Mouse (Mus musculus): Measurements from ENCODE around the gene Cdk5. TPM values are rescaled to one million over a fixed set of nuclear protein-coding genes. Genes with fewer than 3 reads are reported as not detected.

The Cdk5 gene
- total RNA-seq, 2 experiments from 2014 or later, result 11.3 to 12.0 TPM

DNA sequence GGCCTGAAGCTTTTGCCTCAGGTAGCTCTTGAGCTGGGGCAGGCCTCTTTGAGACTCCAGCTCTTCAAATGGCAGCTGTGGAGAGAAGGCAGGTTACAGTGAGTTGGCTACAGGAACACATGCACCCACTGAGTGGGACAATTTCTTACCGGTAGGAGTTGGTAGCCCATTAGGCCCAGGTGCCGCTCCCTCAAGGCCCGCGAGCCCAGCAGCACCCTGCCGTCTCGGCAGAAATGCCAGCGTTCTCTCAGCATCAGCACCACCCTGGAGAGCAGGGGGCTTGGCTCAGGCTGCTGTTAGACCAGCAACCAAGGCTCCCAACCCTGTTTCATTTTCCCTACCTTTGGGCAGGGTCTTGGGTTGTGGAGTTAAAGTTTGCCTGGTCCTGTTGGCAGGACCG lies 17.9 kb upstream of the Cdk5 start:
- intact Hi-C loops (cut with DNase I), result no loop called here
- no peak for DNase-seq

DNA sequence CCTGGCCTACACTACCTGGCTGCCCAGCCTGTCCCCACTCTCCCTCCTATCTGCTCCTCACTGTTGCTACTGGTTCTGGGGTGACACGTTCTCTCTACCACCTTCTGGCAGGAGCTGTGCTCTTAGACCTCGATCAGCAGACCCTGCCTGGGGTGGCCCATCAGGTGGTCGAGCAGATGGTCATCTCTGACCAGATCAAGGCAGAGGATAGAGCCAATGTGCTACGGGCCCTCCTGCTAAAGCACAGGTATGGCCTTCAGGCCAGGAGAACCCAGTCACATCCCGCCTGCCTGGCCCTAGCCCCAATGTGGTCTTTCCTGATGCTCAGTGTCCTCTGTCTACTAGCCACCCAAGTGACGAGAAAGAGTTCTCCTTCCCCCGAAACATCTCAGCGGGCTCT lies 10.7 kb upstream of the Cdk5 start:
- intact Hi-C loops (cut with DNase I), result no loop called here
- no peak for DNase-seq

DNA sequence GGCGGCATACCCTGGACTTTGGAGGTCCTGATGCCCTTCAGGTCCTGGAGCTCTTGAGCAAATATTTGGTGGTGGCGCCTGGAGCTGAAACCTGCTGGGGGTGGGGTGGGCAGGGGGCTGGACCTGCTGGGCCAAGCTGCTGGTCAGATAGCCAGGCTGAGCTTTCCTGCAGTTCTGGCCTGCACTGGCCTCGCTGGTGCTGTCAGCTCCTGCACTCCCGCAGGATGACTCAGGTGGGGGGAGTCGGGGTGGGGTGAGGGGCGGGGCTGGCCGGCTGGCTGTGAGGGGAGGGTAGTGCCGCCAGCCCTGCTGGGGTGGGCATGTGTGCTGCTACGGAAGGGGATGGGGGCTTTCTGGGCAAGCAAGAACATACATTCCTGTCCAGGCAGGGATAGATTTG lies 5.3 kb upstream of the Cdk5 start:
- intact Hi-C loops (cut with DNase I), result no loop called here
- DNase-seq, result no peak

DNA sequence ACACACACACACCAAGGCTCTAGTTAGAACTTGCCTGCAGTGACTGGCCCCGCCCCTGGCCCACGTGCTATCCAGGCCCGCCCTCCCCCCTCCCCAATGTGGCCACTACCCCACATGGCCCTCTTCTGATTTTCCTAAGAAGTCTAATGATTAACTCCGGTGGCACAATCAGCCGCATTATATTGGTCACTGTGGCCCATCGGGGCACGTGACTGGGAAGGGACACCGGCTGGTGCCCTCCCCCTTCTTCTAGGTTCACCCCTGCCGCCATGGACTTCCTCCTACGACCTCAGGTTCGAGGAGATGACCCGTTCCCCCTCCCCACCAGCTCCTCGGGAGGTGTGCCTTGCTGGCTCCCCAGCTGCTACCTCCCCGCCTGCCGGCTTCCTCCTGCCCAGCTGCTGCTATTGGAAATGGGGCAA lies 4.7 kb upstream of the Cdk5 start:
- intact Hi-C loops (cut with DNase I), result loop anchor here (2.0 kb wide), 1 partner anchor 15 kb away; no protein-coding TSS in a partner anchor
- no peak for DNase-seq

DNA sequence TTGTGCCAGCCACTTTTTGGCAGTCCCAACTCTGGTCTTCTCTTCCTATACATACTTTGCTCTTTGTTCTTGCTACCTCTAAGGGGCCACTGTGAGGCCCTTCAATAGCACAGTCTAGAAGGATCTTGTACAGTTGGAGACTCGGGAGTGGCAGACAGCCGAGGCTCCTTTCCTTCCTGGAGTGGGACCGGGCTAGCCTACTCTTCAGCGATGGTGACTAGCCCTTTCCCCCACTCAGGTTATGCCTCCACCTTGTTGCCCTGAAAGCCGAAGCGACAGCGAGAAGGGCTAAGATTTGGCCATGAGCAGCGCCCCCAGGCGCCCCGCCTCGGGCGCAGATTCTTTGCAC lies 3.9 kb upstream of the Cdk5 start:
- intact Hi-C loops (cut with DNase I), result loop anchor here (2.0 kb wide), 1 partner anchor 16 kb away; no protein-coding TSS in a partner anchor
- DNase-seq, result no peak

DNA sequence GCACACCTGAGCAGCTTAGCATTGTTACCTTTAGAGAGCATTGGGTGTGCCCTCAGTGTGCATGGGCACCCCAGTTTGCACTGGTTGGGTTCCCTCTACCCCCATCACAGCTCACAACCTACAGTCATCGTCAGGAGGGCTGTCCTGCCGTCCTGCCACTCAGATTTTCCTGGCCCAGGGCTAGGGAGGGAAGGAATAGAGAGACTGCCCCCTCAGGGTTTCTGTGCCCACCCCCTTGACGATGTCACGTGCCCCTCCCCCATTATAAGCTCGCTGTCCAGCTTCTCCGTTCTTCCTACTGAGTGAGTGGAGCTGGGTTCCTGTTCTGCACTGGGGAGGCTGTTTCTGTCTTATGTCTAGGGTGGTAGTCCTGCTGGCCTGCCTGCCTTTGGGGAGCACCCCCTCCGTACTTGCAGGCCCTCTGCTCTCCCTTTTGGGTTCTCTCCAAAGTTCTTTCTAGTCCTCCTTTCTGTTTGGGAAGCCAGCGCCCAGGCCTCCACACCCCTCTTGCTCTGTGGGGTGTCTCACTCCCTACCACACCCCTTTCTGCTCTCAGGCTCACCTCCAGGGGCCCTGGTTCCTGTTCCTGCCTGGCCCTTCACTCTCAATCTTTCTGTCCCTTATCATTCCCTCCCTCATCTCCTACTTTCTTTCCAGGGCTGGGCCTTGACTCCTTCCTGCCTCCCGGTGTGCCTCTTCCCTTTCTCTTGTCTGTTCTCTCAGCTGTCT lies 3.4 kb upstream of the Cdk5 start:
- intact Hi-C loops (cut with DNase I), result loop anchor here (2.0 kb wide), 1 partner anchor 16 kb away; no protein-coding TSS in a partner anchor
- DNase-seq, result no peak

DNA sequence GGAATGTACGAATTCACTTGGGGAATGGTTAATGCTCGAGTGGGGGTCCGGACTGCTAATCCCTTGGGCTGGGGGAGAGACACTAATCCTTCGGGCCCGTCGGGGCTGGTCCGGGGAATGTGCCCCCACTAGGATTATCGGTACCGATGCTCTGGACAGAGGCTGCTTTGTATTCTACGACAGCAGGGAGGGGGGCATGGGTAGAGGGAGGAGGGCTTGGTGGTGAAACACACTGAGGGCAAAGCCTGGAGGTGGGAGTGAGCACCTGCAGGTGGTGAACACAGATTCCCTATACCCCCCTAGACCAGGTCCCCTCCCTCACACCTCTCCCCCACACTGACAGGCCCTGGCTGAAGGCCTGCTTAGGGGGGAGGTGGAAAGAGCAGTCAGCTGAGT lies 2.7 kb upstream of the Cdk5 start:
- intact Hi-C loops (cut with DNase I), result loop anchor here (2.0 kb wide), 1 partner anchor 17 kb away; no protein-coding TSS in a partner anchor
- no peak for DNase-seq

DNA sequence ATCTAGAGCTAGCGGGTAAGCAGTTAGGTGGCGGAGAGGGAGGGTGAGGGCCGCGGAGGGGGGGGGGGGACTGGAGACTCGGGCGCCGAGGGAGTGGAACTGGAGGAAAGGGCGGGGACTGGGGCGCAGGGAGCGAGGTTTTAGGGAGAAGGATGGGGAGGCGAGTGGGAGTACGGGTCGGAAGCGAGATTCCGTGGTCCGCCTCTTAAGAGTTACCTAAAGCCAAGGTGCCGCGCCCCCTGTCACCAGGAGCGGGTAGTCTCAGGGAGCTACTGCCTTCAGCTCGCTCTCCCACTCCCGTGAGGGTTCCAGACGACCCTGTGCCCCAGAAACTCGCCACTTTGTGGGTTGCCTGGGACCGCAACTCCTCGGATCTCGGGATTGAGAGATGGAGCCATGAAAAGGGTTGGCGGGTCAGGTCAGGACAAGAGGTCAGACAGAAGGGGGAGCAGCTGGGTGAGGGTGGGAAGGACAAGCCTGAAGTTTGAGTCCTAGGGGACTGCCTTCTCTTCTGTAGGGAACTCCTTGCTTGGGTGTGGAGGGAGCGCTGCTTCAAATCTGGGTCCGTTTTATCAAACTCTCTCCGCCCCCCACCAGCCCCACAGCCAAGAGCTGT lies 2.2 kb upstream of the Cdk5 start:
- intact Hi-C loops (cut with DNase I), result loop anchor here (2.0 kb wide), 1 partner anchor 17 kb away; no protein-coding TSS in a partner anchor

DNA sequence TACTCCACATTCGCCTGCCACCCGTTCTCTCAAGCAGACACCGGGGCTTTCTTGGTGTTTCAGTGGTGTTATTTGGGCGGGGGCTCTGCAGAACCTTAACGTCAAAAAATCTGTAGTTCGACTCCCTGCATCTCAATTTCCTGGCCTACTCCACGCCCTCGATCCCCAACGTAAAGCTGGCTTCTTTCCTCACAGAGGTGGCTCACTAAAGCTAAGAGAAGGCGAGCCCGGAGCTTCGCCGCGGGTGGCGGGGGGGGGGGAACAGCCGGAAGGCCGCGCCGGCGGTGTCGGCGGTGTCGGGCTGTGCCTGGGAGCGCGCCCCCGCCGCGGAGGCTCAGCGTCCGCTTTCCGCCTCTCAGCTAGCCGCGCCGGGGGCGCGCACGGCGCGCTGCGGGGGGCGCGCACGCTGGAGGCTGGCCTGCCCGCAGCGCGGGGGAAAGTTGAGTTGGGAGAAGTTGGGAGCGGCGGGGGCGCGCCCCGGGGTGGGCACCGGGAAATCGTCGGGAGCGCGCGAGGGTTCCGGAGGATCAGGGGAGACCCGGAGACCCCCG lies 1.6 kb upstream of the Cdk5 start:
- DNase-seq, result peak; percentile 75 to 84
- intact Hi-C loops (cut with DNase I), result no loop called here

More for the DNA sequence above, 2.2 kb upstream of the Cdk5 start:
- peak; percentile 31 to 41 for DNase-seq

DNA sequence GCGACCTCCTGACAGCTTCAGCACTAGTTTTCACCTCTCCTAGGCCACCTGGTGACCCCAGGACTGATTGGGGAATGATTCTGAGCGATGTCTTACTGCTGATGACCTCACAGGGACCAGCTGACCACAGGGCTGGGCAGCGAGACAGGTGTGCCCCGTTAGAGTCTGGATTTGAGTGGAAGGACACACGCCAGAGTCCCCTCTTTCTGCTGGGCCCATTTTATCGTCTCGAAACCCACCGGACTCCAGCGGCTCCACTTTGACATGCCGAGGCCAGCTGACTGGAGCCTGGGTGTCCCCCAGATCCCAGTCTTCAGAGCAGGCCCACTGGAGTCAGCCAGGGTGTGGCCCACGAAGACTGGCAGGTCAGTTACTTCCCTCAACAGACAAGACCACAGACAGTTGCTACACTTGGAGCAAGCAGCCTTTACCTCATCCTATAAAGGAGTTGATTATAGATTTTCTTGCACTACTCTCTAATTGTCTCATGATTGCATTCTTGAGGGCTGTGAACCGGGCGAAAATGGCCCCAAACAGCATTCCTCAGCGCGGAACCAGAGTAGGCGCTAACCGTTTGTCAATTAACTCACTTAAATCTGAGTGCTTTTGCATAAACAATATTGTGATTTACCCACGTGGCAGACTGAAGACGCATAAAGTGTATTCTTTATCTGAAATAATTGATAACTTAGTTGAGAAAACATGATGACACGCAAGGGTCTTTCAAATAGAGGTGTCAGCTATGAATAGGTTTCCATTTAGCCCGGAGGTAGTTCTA lies 863 bp upstream of the Cdk5 start:
- intact Hi-C loops (cut with DNase I), result no loop called here

DNA sequence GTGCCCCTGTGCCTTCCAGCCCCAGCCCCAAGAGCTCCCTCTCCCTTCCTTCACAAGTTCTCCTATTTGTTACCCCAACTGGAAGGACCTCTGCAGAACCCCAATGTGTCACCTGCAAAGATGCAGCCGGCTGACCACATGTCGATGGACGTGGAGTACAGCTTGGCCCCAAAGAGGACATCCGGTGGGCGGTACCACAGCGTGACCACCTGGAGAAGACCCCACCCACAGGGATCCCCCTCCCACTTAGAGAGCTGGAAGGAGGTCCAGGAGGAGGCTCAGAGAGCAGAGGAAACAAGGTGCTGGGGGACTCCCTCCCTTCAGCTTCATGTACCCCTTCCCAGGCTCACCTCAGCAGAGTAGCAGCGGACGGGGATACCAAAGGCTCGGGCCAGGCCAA lies 2.9 kb downstream of the Cdk5 start:
- intact Hi-C loops (cut with DNase I), result no loop called here
- no peak for DNase-seq

More for the DNA sequence above, 863 bp upstream of the Cdk5 start:
- DNase-seq, result no peak

DNA sequence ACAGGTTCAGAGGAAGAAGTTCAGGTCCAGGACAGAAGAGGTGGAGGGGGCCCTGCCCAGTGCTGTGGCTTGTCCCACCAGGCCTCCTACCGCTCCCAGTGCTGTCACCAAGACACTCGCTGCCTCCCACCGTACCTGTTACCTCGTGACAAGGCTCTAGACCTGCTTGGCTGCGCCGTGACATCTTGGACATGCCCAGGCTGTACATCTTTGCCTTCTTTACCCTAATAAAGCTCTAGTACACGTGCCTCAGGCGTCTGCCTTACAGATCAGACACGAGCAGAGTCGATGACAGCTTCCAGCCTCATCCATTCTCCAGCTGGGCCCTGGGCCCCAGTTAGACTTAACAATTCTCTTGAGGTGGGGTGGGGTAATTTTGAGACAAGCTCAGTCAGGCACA lies 5.7 kb downstream of the Cdk5 start:
- DNase-seq, result no peak
- intact Hi-C loops (cut with DNase I), result no loop called here

DNA sequence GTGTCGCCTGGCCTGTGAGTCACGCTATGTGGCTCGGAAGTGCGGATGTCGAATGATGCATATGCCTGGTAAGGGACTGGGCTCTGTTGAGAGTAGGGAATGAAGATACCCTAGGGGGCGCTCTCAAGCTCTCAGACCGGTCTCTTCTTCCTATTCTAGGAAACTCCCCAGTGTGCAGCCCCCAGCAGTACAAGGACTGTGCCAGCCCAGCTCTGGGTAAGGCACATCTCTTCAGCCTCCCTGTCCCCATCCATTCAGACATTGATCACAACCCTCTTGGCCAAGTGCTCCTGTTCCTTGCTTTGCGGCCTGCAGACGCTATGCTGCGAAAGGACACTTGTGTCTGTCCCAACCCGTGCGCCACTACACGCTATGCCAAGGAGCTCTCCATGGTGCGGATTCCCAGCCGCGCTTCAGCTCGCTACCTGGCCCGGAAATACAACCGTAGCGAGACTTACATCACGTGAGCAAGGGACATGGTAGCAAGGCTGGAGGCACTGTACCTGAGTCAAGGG lies 7.1 kb downstream of the Cdk5 start:
- intact Hi-C loops (cut with DNase I), result loop anchor here (1.0 kb wide), 1 partner anchor 54 kb away; no protein-coding TSS in a partner anchor

DNA sequence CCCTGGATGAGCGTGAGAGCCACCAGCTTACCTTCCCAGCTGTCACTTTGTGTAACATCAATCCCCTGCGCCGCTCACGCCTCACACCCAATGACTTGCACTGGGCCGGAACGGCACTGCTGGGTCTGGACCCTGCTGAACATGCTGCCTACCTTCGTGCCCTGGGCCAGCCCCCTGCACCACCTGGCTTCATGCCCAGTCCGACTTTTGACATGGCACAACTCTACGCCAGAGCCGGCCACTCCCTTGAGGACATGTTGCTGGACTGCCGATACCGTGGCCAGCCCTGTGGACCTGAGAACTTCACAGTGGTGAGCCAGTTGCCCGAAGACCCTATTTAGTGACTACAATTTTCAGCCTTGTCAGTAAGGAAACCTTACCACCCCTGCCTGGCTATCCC lies 9.4 kb downstream of the Cdk5 start:
- intact Hi-C loops (cut with DNase I), result no loop called here

More for the DNA sequence above, 7.1 kb downstream of the Cdk5 start:
- DNase-seq, result peak; percentile 45 to 60

DNA sequence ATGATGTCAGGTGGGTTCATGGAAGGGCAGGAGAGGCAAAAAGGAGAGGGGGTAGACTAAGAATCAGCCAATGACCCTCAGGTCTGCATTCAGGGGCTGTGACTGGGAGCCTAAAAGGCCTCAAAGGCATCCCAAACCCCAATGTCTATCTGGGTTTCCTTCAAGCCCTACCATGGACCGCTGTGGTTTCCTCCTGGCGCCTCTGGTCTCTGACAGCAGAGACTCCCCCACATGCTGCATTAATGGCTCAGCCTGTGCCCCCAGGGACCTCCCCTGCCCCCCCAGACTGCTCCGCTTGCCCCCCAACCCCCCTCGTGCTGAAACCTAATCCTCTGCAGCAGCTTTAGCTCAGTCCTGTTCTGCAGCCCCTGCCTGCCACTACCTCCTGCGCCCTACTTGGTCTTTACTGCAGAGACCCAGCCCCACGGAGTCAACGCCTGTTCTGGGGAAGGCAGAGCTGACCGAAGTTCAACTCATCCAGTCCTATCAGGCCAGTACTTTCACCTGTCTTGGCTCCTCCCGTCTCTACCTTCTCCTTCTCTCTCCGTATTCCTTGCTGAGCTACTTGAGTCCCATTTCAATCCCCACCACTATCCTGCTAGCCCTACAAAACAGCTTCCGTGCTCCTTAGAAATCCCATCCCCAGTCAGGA lies 10.2 kb downstream of the Cdk5 start, which contains the start of gene Asic3:
TSS of gene Asic3 (plus strand) at position 351 of the 652 bp plus-strand sequence.
- intact Hi-C loops (cut with DNase I), result no loop called here
- no peak for DNase-seq

More for the DNA sequence above, 9.4 kb downstream of the Cdk5 start:
- DNase-seq, result peak in 1 of 2 experiments; percentile 34

DNA sequence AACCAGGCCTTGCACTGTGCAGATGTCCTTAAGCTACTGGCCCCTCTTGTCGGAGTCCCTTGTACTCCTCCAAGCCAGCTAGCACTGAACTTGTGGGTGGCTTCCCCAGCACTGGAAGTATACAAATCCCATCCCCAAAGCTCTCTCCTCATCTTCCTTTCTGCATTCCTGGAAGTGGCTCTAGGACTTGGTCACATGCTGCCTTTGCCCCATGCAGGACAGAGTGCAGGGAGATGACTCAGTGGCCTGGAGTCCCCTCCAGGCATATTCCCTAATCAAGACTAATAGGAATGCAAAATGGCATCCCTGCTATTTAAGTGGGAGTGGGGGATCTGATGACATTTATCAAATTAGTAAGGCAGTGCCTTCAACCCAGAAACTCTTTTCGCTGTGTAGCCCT lies 11.3 kb downstream of the Cdk5 start:
- intact Hi-C loops (cut with DNase I), result no loop called here
- no peak for DNase-seq

DNA sequence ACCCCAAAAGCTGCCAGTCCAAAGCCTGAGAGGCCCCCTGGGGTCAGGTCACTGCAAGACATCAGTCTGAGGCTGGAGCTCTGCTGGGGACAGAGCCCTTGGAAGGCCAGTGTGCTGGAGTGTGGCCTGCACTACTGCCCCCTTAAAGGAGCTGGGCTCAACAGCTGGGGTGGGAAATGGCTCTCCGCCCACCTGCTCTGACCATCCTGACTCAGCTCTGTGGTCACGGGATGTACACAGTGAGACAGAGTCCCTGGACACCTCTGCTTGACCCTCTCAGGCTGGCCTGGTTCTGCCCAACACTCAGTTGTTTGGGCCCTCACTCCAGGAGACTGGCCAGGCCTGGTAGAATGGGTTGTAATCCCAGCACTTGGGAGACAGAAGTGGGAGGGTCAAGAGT lies 13.9 kb downstream of the Cdk5 start:
- no peak for DNase-seq
- intact Hi-C loops (cut with DNase I), result no loop called here

DNA sequence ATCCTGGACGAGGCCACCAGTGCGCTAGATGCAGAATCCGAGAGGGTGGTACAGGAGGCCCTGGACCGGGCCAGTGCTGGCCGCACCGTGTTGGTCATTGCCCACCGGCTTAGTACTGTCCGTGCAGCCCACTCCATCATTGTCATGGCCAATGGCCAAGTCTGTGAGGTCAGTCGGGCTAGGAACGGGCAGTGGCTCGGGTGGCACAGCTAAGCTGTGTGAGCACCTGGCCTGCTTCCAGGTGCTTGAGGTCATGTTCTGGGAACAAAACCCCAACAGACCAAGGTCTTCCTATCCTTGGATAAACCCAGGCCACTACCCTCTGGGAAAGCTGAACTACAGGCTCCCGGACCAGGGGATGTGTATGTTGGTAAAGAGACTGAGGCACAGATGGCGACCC lies 14.7 kb downstream of the Cdk5 start:
- intact Hi-C loops (cut with DNase I), result no loop called here
- DNase-seq, result no peak

DNA sequence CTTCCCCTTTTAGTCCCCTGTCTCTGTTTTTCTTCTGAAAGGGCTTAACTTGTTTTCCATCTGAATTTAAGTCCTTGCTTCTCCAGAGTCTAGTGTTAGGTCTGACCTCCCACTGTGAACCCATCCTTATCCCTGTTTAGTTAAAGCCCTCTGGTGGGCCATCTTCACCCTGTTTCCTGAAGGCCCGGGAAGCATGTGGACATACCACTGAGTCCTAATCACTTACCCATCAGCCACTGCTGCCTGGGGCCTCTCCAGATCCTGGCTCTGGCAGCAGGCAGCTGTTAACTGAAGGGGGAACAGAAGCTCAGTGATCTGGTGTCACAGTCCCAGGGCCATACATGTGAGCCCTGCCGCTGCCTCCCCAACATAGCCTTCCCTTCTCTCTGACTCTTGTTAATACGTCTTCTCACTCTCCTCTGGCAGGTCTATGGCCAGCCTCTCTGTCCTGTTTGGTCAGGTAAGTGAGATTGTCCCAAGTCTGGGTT lies 17.9 kb downstream of the Cdk5 start:
- no peak for DNase-seq
- intact Hi-C loops (cut with DNase I), result no loop called here
